Mouse (Mus musculus) embryonic facial prominence, embryonic 11.5 days (tissue): ENCODE results near the gene Elf5. TPM values are rescaled to one million over a fixed set of nuclear protein-coding genes. Genes with fewer than 3 reads are reported as not detected.

Experiments used
- ATAC-seq: fragments of 200-750 bp; cut with Nextera tagmentation; replicated peaks from 2 replicates; pipeline ENCODE4 v1.8.0; 2017; ENCODE audit warnings: low read depth; ENCODE audit not compliant: insufficient number of reproducible peaks, low FRiP score, low TSS enrichment
- DNase-seq: peaks from one replicate; pipeline ENCODE4 v3.0.0-alpha.2; 2015; ENCODE audit warnings: low spot score
- H3K27ac ChIP-seq: fragments of 300-500 bp; sonication (generic); replicated peaks from 2 replicates; pipeline ENCODE4 v1.5.1; 2014; ENCODE audit warnings: mild to moderate bottlenecking, low read depth, low read length, control low read depth
- H3K27me3 ChIP-seq: fragments of 300-500 bp; sonication (generic); 2 replicates; pipeline ENCODE4 v1.6.1; 2014; ENCODE audit warnings: mild to moderate bottlenecking, low read length, moderate library complexity, mixed read lengths; ENCODE audit not compliant: control insufficient read depth, insufficient read depth
- H3K36me3 ChIP-seq: fragments of 300-500 bp; sonication (generic); replicated peaks from 2 replicates; pipeline ENCODE4 v1.6.1; 2014; ENCODE audit warnings: low read depth, mild to moderate bottlenecking, low read length, moderate library complexity, mixed read lengths; ENCODE audit not compliant: control insufficient read depth, insufficient read depth
- H3K4me1 ChIP-seq: fragments of 300-500 bp; sonication (generic); 2 replicates; pipeline ENCODE4 v1.6.1; 2014; ENCODE audit warnings: low read length, mixed read lengths; ENCODE audit not compliant: control insufficient read depth, insufficient read depth
- H3K4me2 ChIP-seq: fragments of 300-500 bp; sonication (generic); 2 replicates; pipeline ENCODE4 v1.6.1; 2014; ENCODE audit warnings: low read depth, mild to moderate bottlenecking, control low read depth, low read length, moderate library complexity
- H3K4me3 ChIP-seq: fragments of 300-500 bp; sonication (generic); 2 replicates; pipeline ENCODE4 v1.5.1; 2014; ENCODE audit warnings: low read depth, low read length, control low read depth
- H3K9ac ChIP-seq: fragments of 300-500 bp; sonication (generic); replicated peaks from 2 replicates; pipeline ENCODE4 v1.6.1; 2014; ENCODE audit warnings: mild to moderate bottlenecking, control low read depth, low read length
- H3K9me3 ChIP-seq: fragments of 300-500 bp; sonication (generic); replicated peaks from 2 replicates; pipeline ENCODE4 v1.6.1; 2016; ENCODE audit warnings: mild to moderate bottlenecking, low read length, inconsistent platforms, mixed read lengths; ENCODE audit not compliant: control insufficient read depth
- WGBS: fragments of 180-500 bp; shearing (Covaris S2); extraction: QIAGEN DNeasy Blood & Tissue Kit; methylation state at CpG from one replicate; pipeline ENCODE4 v1.1.7; 2014; 5-methylcytosine and 5-hydroxymethylcytosine counted together
- polyA plus RNA-seq: library from polyadenylated mRNA; unstranded; fragments of >200 nt; fragmentation: Nextera tagmentation; extraction: Ambion mirVana; gene quantifications from 2 replicates; pipeline ENCODE4 v1.2.1, GENCODE M21; 2014

The Elf5 gene
- 0.50 and 0.75 TPM in 2 replicates for polyA plus RNA-seq

DNA sequence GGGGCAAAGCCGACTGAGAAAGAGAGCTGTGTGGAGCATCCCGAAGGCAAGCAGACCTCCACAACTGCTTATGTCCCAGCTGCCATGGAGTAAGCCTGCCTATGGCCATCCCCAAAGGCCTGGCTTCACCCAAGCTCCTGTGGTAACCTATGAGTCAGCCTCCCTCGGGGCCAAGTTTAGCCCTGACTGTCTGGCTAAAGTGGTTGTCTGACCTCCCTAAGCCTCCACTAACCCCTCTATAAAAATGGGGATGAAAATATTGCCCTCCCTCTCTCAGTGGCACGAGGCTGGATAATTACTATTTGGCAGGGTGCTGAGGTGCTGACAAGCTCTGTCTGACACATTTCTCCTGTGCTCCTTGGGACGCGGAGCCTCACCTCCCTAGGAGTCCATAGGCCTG lies at the start of gene Elf5:
Elf5 (plus strand) TSS at position 341 of the 400 bp plus-strand sequence.
- H3K4me3 ChIP-seq, result no peak within 1 kb of the TSS
- no peaks in the 10 kb centered on the region for H3K36me3 ChIP-seq
- no peak within 1 kb of the TSS for H3K4me2 ChIP-seq
- H3K27ac ChIP-seq, result no peak within 1 kb of the TSS
- no peaks in the 10 kb centered on the region for H3K9me3 ChIP-seq
- ATAC-seq (no peak), DNase-seq (no peak)
- no peaks in the 10 kb centered on the region for H3K27me3 ChIP-seq
- no peak within 1 kb of the TSS for H3K9ac ChIP-seq
- no peaks in the 10 kb centered on the region for H3K4me1 ChIP-seq
- WGBS, result 84% methylated on average over 6 of the region's 6 CpGs

DNA sequence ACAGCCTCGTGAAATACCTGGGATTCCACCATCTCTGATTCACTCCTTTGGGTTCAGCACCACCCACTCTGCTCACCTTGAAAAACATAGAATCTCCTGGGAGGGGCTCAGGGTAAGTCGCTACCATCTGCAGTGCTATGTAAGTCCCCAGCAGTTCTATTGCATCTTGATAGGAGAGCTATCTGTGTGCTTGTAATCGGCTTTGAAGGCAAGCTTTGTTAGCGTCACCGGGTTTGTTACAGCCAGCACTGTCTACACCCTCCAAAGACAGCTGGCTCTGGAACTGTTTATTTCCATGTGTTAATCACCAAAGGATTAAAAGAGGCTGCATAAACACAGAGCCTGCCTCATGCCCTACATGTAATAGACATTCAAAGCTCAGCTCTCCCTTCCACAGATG lies 38.9 kb upstream of the Elf5 start:
- H3K9me3 ChIP-seq, result no peaks in the 10 kb centered on the region
- no peaks in the 10 kb centered on the region for H3K4me1 ChIP-seq
- no peaks in the 10 kb centered on the region for H3K36me3 ChIP-seq
- H3K9ac ChIP-seq, result no peak overlapping the region
- DNase-seq, result no peak
- ATAC-seq, result no peak
- no peaks in the 10 kb centered on the region for H3K27me3 ChIP-seq
- H3K4me2 ChIP-seq, result no peak overlapping the region
- no peak overlapping the region for H3K27ac ChIP-seq
- H3K4me3 ChIP-seq, result no peak overlapping the region
- 80% methylated on average over 5 of the region's 5 CpGs for WGBS

DNA sequence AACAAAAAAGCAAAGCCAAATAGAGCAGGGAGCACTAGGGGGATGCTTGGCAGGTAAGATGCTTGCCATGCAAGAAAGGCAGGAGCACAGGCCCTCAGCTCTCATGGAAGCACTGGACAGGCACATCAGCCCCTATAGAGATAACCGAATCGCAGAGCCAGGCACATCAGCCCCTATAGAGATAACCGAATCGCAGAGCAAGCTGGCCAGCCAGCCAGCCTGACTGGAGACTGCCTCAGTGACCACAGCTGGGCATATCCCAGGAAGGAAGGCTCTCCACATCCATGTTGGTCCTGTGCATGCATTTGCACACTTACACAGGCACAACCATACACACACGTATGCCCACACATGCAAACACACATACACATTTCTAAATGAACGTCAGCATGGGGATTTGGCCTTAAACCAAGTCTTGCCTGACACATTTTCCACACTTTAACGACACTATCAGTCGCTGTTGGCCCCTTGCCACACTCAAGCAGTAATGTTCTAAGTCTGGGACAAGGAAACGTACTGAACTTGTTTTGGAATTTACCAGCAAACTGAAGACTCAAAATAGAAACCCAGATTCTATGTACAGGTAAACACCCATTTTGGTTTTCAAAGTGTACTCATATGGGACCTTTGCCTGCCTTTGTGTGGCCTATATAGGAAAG lies 31.9 kb upstream of the Elf5 start:
- 88% methylated on average over 9 of the region's 9 CpGs for WGBS

DNA sequence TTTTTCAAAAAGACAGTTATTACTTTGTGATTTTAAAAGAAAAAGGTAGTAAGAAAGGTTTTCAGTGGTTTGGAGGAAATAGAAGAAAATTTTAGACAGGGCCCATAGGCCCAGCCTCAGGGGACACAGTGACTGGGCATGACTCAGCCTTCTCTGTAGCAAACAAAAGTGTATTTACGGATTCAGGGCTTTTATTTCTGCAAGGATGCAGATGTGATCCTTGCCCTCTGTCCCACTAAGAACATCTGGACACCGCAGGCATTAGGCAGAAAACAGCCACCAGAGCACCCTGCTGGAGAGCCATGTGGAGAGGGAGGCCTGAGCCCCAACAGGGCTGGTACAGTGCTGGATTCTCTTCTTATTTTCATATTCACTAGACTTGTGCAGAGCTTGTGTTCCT lies 29.3 kb upstream of the Elf5 start:
- no peak overlapping the region for H3K4me2 ChIP-seq
- H3K4me3 ChIP-seq, result no peak overlapping the region
- no peak overlapping the region for H3K9ac ChIP-seq
- WGBS, result 48% methylated on average over 2 of the region's 2 CpGs
- H3K27me3 ChIP-seq, result no peaks in the 10 kb centered on the region
- DNase-seq (no peak), ATAC-seq (no peak)
- H3K9me3 ChIP-seq, result no peaks in the 10 kb centered on the region
- H3K36me3 ChIP-seq, result no peaks in the 10 kb centered on the region
- H3K4me1 ChIP-seq, result no peaks in the 10 kb centered on the region
- H3K27ac ChIP-seq, result no peak overlapping the region

More for the DNA sequence above, 31.9 kb upstream of the Elf5 start:
- no peak overlapping the region for H3K4me3 ChIP-seq
- H3K9ac ChIP-seq, result no peak overlapping the region
- DNase-seq, result no peak
- H3K36me3 ChIP-seq, result no peaks in the 10 kb centered on the region
- no peak overlapping the region for H3K4me2 ChIP-seq
- H3K27me3 ChIP-seq, result no peaks in the 10 kb centered on the region
- no peaks in the 10 kb centered on the region for H3K9me3 ChIP-seq
- no peak overlapping the region for H3K27ac ChIP-seq
- H3K4me1 ChIP-seq, result no peaks in the 10 kb centered on the region
- no peak for ATAC-seq

DNA sequence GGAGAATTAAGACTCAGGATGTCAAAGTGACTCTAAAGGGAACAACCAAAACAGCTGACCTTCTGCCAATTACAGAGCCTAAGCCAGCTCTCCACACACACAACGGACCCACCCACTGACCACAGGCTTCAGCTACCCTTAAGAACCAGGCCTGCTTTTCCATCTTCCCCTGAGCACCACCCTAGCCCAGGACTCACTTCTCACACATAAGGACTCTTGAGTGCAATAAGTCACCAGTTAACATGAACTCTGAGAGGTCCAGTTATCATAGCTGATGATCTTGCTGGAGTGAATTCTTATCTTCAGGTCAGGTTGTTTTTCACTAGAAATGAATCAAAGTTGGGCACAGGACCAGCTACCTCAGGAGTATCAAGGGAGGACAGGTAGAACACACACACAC lies 23.6 kb upstream of the Elf5 start:
- Histone ChIP-seq H3K36me3 (no peaks in the 10 kb centered on the region), H3K9me3 (no peaks in the 10 kb centered on the region), H3K27me3 (no peaks in the 10 kb centered on the region), H3K4me1 (no peaks in the 10 kb centered on the region), H3K9ac (no peak overlapping the region), H3K27ac (no peak overlapping the region), H3K4me3 (no peak overlapping the region), H3K4me2 (no peak overlapping the region)
- ATAC-seq (no peak), DNase-seq (no peak)
- 87% methylated on average over 1 of the region's 1 CpGs for WGBS

DNA sequence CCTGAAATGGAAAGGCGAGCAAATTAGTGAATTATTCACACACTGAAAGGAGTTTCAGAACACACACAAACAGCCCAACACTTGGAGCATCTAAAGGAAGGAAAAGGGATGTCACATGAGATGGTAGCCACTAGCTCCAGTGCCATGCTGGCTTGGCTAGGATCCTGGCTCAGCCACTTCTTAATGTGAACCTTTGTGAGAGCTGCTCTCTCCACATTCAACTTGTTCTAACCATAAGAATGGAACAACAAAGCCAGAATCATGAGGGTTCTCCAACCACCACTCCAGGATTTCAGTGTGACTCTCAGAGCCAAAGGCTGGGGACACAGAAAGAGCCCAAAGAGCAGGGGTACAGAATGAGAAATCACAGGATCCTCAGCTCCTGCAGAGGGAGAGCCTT lies 23.2 kb upstream of the Elf5 start:
- Histone ChIP-seq H3K27me3 (no peaks in the 10 kb centered on the region), H3K36me3 (no peaks in the 10 kb centered on the region), H3K27ac (no peak overlapping the region), H3K4me2 (no peak overlapping the region), H3K9ac (no peak overlapping the region), H3K4me3 (no peak overlapping the region), H3K4me1 (no peaks in the 10 kb centered on the region), H3K9me3 (no peaks in the 10 kb centered on the region)
- DNase-seq (no peak), ATAC-seq (no peak)
- 93% methylated on average over 1 of the region's 1 CpGs for WGBS

DNA sequence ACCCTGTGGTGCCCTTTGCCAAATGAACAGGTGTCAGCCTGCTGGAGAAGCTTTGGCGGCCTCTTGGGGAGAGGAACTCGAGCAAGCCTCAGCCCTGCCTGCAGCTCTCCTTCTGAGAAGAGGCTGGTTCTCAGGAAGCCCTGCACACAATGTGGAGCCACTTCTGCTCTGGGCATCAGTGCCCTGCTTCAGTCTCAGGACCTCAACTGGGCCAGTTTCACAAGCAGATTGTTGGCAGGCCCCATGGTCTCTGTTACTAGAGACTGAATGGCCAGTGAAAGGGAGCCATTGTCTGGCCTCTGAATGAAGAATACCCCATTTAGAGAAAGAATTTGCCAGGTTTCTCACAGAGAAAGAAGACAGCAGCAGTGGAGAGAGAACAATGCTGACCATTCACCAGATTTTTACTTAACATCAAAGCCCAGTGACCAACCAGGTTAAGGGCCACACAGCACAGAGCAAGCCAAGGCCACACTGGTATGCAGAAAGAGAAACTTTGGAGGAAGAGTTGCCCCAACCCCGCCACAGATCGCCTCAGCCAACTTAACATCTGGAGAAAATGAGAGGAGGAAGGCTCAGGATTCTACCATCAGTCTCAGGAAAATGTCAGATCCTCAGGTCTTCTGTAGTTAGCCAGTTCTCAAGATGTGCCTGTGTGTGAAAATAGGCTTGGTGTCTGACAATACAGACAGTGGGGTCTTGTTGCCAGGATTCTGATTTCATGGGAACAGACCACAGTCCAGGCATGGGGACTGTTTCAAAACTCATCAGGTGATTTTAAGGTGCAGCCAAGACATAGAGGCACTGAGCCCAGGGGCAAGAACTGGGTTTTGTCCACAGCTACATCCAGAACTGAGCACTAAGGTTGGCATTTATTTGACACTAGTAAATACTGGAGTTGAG lies 21.2 kb upstream of the Elf5 start:
- Histone ChIP-seq H3K36me3 (no peaks in the 10 kb centered on the region), H3K9ac (no peak overlapping the region), H3K4me1 (no peaks in the 10 kb centered on the region), H3K4me3 (no peak overlapping the region), H3K27me3 (no peaks in the 10 kb centered on the region), H3K4me2 (no peak overlapping the region), H3K9me3 (no peaks in the 10 kb centered on the region), H3K27ac (no peak overlapping the region)
- DNase-seq, result no peak
- no peak for ATAC-seq
- 21% methylated on average over 4 of the region's 4 CpGs for WGBS

DNA sequence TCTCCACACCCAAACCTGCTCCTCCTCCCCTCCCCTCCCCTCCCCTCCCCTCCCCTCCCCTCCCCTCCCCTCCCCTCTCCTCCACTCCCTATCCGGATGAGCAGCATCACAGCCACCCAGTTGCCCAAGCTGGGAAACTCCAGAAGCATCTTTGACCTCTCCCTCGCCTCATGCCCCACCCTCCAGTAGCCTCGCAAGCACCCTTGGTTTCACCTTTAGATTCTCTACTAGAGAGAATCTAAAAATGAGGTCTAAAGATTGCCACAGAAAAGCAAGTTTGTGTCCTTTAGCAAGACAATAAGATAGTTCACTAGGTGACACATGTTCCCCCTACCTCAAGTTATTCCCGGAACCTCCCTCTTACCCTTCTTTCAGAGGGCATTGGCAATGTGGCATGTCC lies 19.9 kb upstream of the Elf5 start:
- Histone ChIP-seq H3K27ac (no peak overlapping the region), H3K4me3 (no peak overlapping the region), H3K4me2 (no peak overlapping the region), H3K9ac (no peak overlapping the region), H3K4me1 (no peaks in the 10 kb centered on the region), H3K27me3 (no peaks in the 10 kb centered on the region), H3K36me3 (no peaks in the 10 kb centered on the region), H3K9me3 (no peaks in the 10 kb centered on the region)
- DNase-seq (no peak), ATAC-seq (no peak)
- 83% methylated on average over 3 of the region's 4 CpGs for WGBS
